Mouse (Mus musculus) CH12.LX (cell line): Measurements from ENCODE around the gene Nos1ap.

ENCODE experiments used
- CHD1 ChIP-seq: IDR thresholded peaks from 2 replicates; pipeline ENCODE4 v1.6.1; 2012; ENCODE audit warnings: low read depth, low read length, improper control_type of control experiment, inconsistent platforms
- CHD2 ChIP-seq: IDR thresholded peaks from 2 replicates; pipeline ENCODE4 v1.6.1; 2011; ENCODE audit warnings: low read length, improper control_type of control experiment
- CTCF ChIP-seq, 2 experiments: IDR thresholded peaks in 1 of 2; conservative IDR thresholded peaks in 1 of 2; 2 replicates each; pipeline ENCODE4 v1.5.1; 2011 to 2012; ENCODE audit warnings: low read depth in 2 of 2, low read length in 2 of 2, improper control_type of control experiment in 1 of 2, inconsistent platforms in 1 of 2, mild to moderate bottlenecking in 1 of 2, moderate library complexity in 1 of 2
- MAX ChIP-seq: IDR thresholded peaks from 2 replicates; pipeline ENCODE4 v1.6.1; 2011; ENCODE audit warnings: low read length, improper control_type of control experiment
- MAZ ChIP-seq: IDR thresholded peaks from 2 replicates; pipeline ENCODE4 v1.6.1; 2012; ENCODE audit warnings: low read depth, mild to moderate bottlenecking, inconsistent platforms, low read length, improper control_type of control experiment, moderate library complexity
- MEF2A ChIP-seq: IDR thresholded peaks from 2 replicates; pipeline ENCODE4 v1.6.1; 2014; ENCODE audit warnings: low read depth, mild to moderate bottlenecking, inconsistent platforms, low read length, improper control_type of control experiment, borderline replicate concordance
- POLR2AphosphoS2 ChIP-seq: IDR thresholded peaks from 2 replicates; pipeline ENCODE4 v1.6.1; 2011; ENCODE audit warnings: low read depth, low read length, improper control_type of control experiment
- ZC3H11A ChIP-seq: IDR thresholded peaks from 2 replicates; pipeline ENCODE4 v1.6.1; 2012; ENCODE audit warnings: low read depth, mild to moderate bottlenecking, inconsistent platforms, low read length, improper control_type of control experiment
- ZNF384 ChIP-seq: IDR thresholded peaks from 2 replicates; pipeline ENCODE4 v1.6.1; 2012; ENCODE audit warnings: low read depth, low read length, improper control_type of control experiment, inconsistent platforms

GRCm38 (mm10) chr1:170415395-170415794 lies 174.3 kb downstream of the Nos1ap start:
- TF ChIP-seq CHD2 = no peak
- no peak for TF ChIP-seq CTCF (conservative IDR thresholded peaks at IDR 0.05 in 1 of 2, IDR thresholded peaks at IDR 0.05 in 1 of 2; ENCODE audit: low read depth in 2 of 2, low read length in 2 of 2)
- TF ChIP-seq ZC3H11A = no peak
- no peak for TF ChIP-seq MAZ
- no peak for TF ChIP-seq MEF2A
- TF ChIP-seq CHD1 = no peak
- no peak for TF ChIP-seq ZNF384
- no peak for TF ChIP-seq MAX
- TF ChIP-seq POLR2AphosphoS2 = no peak
